Mouse (Mus musculus) urinary bladder, postnatal 25 days (tissue): ENCODE measurements around the gene Vmn1r35.
"Not testable (repeated sequence)": the region's sequence is repeated elsewhere in the genome, so short reads cannot be mapped to it uniquely, and the experiment has no call there.

Experiments
- DNase-seq: peaks from one replicate; pipeline ENCODE4 v3.0.0; 2022; ENCODE audit warnings: low spot score

The Vmn1r35 gene

DNA sequence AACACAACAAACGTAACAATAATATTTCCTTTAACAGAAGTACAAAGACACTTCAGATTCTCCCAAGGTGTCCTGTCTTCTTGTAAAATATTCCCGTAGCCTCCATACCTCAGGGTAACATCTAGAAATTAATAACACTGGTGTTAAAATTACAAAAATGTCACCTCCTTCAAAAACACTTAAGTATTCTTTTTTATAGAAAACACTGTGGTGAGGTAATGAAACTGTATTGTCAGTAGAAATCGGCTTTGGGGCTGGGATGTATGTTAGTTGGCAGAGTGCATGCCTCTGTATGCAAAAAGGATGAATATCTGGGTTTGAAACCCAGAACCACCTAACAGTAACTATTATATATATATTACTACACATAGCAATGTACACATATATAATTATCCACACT lies at the start of gene Vmn1r35:
TSS of gene Vmn1r35 (minus strand) at position 101 of the 400 bp plus-strand sequence.
- DNase-seq, result no peak

DNA sequence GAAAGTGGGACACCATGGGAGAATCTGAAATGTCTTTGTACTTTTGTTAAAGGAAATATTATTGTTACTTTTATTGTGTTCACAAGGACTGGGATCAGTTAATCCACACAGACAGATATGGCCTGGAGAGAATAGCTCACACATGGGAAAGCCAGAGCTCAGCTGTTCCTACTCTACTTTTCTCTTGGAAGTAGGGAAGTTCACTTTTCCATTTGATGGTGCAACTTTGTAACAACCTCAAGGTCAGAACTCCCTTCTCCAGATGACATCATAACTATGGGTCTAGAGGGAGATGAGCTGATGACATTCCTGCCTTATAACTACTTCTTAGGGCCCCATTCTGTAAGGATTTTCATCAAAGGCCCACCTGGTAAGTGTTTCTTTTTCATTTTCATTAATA lies 43.4 kb upstream of the Vmn1r35 start, which contains the start of gene Vmn1r37:
TSS of gene Vmn1r37 (plus strand) at position 301 of the 400 bp plus-strand sequence.
- not testable (repeated sequence) for DNase-seq

DNA sequence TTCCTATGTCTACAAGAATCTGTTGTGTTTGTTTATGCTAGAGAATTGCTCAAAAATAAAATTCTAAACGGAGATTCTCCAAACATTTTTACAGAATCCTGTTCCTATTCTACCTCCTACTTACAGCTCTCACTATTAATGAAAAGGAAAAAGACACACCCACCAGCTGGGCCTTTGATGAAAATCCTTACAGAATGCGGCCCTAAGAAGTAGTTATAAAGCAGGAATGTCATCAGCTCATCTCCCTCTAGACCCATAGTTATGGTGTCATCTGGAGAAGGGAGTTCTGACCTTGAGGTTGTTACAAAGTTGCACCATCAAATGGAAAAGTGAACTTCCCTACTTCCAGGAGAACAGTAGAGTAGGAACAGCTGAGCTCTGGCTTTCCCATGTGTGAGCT lies 33.4 kb upstream of the Vmn1r35 start, which contains the start of gene Vmn1r36:
TSS of gene Vmn1r36 (minus strand) at position 101 of the 400 bp plus-strand sequence.
- DNase-seq, result not testable (repeated sequence)

DNA sequence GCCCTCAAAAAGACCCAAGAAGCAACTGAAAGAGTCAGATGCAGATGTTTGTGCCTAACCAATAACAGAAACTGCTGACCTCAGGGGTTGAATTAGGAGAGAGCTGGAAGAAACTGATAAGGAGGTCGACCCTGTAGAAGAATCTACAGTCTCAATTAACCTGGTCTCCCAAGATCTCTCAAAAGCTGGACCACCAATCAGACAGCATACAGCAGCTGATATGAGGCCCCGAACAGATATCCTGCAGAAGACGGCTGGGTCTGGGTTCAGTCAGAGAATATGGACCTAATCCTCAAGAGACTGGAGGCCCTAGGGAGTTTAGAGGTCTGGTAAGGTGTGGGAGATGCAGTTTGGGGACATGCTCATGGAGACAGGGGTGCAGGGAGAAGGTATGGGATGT lies 28.1 kb upstream of the Vmn1r35 start:
- no peak for DNase-seq

DNA sequence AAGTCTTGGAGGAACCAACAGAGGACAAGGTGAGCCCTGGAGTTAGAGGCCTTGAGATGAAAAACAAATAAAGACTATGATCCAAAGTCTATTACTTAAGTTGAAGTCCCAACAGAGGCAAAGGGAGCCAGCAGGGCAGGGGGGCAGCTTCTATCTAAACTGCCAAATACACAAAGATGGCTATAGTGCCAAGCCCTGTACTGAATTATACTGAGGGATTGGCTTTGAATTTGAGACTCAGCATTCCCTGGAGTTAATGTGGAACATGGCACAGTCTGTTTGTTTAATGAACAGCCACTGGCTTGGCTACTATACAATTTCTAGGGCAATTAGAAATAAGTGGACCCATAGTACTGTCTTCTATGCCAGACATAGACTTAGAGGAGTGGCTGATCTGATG lies 23.2 kb upstream of the Vmn1r35 start:
- no peak for DNase-seq

DNA sequence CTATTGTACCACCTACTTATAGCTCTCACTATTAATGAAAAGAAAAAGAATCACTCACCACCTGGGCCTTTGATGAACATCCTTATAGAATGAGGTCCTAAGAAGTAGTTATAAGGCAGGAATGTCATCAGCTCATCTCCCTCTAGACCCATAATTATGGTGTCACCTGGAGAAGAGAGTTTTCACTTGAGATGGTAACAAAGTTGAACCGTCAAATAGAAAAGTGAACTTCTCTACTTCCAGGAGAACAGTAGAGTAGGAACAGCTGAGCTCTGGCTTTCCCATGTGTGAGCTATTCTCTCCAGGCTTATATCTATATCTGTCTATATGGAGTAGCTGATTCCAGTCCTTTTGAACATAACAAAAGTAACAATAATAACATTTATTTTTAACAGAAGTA lies 41.9 kb downstream of the Vmn1r35 start, which contains the start of gene Vmn1r34:
TSS of gene Vmn1r34 (minus strand) at position 101 of the 400 bp plus-strand sequence.
- no peak for DNase-seq
